Mouse (Mus musculus) cortical plate, adult 2 months (tissue): ENCODE measurements around the gene Naxe.

ENCODE experiments used
- CTCF ChIP-seq: fragments of 200-500 bp; IDR thresholded peaks from 2 replicates; pipeline ENCODE4 v1.5.1; 2011; ENCODE audit warnings: mild to moderate bottlenecking, control low read depth, low read length; ENCODE audit not compliant: insufficient read depth; ENCODE audit errors: extremely low read depth
- POLR2A ChIP-seq: fragments of 200-500 bp; IDR thresholded peaks from 2 replicates; pipeline ENCODE4 v1.6.1; 2011; ENCODE audit warnings: mild to moderate bottlenecking, low read length, control low read depth; ENCODE audit not compliant: insufficient read depth; ENCODE audit errors: extremely low read depth

- TF ChIP-seq CTCF (no peak), POLR2A (no peak)
These were observed 27.2 kb upstream of the Naxe start for GRCm38 (mm10) chr3:88085459-88085858.
